Comparison of ENCODE assay signal across 8 mouse cellular contexts in the genomic region with DNA sequence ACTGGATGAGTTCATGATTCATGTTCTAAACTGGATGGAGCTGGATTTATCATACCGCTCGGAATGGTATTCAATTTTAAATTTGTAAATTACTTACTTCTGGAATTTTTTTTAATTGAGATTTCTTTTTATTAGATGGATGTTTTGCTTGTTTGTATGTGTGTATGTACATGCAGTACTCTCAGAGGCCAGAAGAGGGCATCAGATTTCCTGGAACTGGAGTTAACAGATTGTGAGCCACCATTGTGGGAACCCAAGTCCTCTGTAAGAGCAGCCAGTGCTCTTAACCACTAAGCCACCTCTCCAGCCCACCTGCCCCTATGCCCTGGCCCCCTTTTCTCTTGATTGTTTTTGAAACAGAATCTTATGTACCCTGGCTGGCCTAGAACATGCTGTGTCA. TPM values are rescaled to one million over a fixed set of nuclear protein-coding genes. Genes with fewer than 3 reads are reported as not detected.
DNase-seq lines count a peak whose midpoint lies in the region; ATAC-seq lines count a peak whose summit lies in the region.
"Had no signal": no experiment of that assay in that cellular context is flagged by ENCODE, and none has a peak within 500 bp of the region (broad histone marks: within the 10 kb centered on the region; RNA-seq: fewer than 3 reads in every experiment).

No protein-coding gene starts in this region.

- peak; percentile 51 for DNase-seq in kidney, postnatal 10 days
- no peak for DNase-seq in kidney, adult 18-20 months
- DNase-seq in B cell, adult 2 months = peak; percentile 45 to 46
- peak; percentile 85 for DNase-seq in ES-CJ7 (ENCODE audit: low read depth, low spot score)
- peak; percentile 42 to 54 for DNase-seq in kidney, postnatal 4 days
- no peak for DNase-seq in urinary bladder, adult 18-20 months (ENCODE audit: low spot score in 2 of 2)

- no peak overlapping the region for H3K4me2 ChIP-seq in heart, embryonic 11.5 days
- H3K4me2 ChIP-seq: liver, embryonic 15.5 days had no signal

- H3K9ac ChIP-seq in heart, embryonic 11.5 days (ENCODE audit: low read depth, low read length) = no peak overlapping the region
- H3K9ac ChIP-seq: liver, embryonic 15.5 days had no signal

- H3K27ac ChIP-seq in heart, embryonic 11.5 days (ENCODE audit: low read depth, low read length) = no peak overlapping the region
- H3K27ac ChIP-seq: liver, embryonic 15.5 days had no signal

- no peaks in the 10 kb centered on the region for H3K36me3 ChIP-seq in heart, embryonic 11.5 days (ENCODE audit: control insufficient read depth, insufficient read depth, low read length)

- no peaks in the 10 kb centered on the region for H3K9me3 ChIP-seq in heart, embryonic 11.5 days (replicated peaks; ENCODE audit: control insufficient read depth, low read length)
- H3K9me3 ChIP-seq: liver, embryonic 15.5 days had no signal

- H3K4me3 ChIP-seq in heart, embryonic 11.5 days (ENCODE audit: low read depth, low read length) = no peak overlapping the region
- H3K4me3 ChIP-seq: liver, embryonic 15.5 days had no signal

- 76% methylated on average over 2 of the region's 2 CpGs for WGBS in heart, embryonic 11.5 days (ENCODE audit: insufficient replicate concordance)

- H3K27me3 ChIP-seq in heart, embryonic 11.5 days (ENCODE audit: control insufficient read depth, insufficient read depth, low read length) = no peaks in the 10 kb centered on the region
- H3K27me3 ChIP-seq: liver, embryonic 15.5 days had no signal

- H3K4me1 ChIP-seq in heart, embryonic 11.5 days (ENCODE audit: control insufficient read depth, insufficient read depth, low read length) = no peaks in the 10 kb centered on the region

- ATAC-seq in heart, embryonic 11.5 days (replicated peaks; ENCODE audit: insufficient number of reproducible peaks, low FRiP score, low TSS enrichment) = no peak

RNA-seq across cellular contexts. Expression of a gene that starts 9.1 kb away (rescaled TPM):
- polyA plus RNA-seq in heart, embryonic 11.5 days (2014; fragmentation: Nextera tagmentation; extraction: Ambion mirVana) = 3.4 and 4.6 TPM in 2 replicates

RNA-seq across cellular contexts. Expression of a gene that starts 16.3 kb away (rescaled TPM):
- 9.1 and 10.6 TPM in 2 replicates for polyA plus RNA-seq in heart, embryonic 11.5 days (2014; fragmentation: Nextera tagmentation; extraction: Ambion mirVana)

RNA-seq across cellular contexts. Expression of a gene that starts 20.7 kb away (rescaled TPM):
- 2.8 and 3.2 TPM in 2 replicates for polyA plus RNA-seq in heart, embryonic 11.5 days (2014; fragmentation: Nextera tagmentation; extraction: Ambion mirVana)

RNA-seq across cellular contexts. Expression of a gene that starts 53.1 kb away (rescaled TPM):
- polyA plus RNA-seq in heart, embryonic 11.5 days (2014; fragmentation: Nextera tagmentation; extraction: Ambion mirVana) = 191 and 210 TPM in 2 replicates

RNA-seq across cellular contexts. Expression of a gene that starts 53.6 kb away (rescaled TPM):
- 2.3 and 3.5 TPM in 2 replicates for polyA plus RNA-seq in heart, embryonic 11.5 days (2014; fragmentation: Nextera tagmentation; extraction: Ambion mirVana)

Comparison
In these comparisons a context has a peak if more than half of its experiments do, and no peak if none do; other contexts are left out.
1. DNase-seq: peak in kidney, postnatal 10 days (single experiment), B cell, adult 2 months (2 of 2), ES-CJ7 (single experiment) and kidney, postnatal 4 days (2 of 2); none in kidney, adult 18-20 months (single experiment) and urinary bladder, adult 18-20 months (0 of 2).